Comparison of ENCODE assay signal across 22 mouse cellular contexts in the genomic region with DNA sequence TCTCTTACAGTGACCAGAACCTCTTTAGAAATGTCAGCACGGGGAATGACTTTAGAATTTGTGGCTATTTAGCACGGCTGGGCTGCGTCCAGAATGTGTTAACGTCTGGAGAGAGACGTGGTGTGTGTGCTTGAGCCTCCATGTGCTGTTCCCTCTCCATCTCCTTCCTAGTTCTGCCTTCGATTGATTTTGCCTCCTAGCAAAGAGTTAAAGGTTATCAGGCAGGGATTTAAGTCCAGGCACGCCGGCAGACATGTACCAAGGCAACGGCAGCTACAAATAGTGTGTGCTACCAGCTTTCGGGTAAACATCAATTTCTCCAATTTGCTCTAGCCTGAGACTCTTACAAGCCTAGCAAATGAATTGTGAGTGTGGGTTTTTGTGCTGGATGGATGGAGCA.
A peak's percentile ranks its signal among the peaks of the same experiment; 100 is the strongest.
DNase-seq lines count a peak whose midpoint lies in the region; ATAC-seq and TF ChIP-seq lines count a peak whose summit lies in the region.
"Had no signal": no experiment of that assay in that cellular context is flagged by ENCODE, and none has a peak within 500 bp of the region (broad histone marks: within the 10 kb centered on the region; RNA-seq: fewer than 3 reads in every experiment).

No protein-coding gene starts in this region.

- DNase-seq in heart, embryonic 10.5 days (ENCODE audit: low spot score): no peak
- no peak for DNase-seq in heart, adult 9 months (ENCODE audit: low spot score in 2 of 2)
- no peak for DNase-seq in heart, postnatal 0 days (ENCODE audit: low spot score)
- DNase-seq in heart, adult 18-20 months: no peak
- peak; percentile 13 for DNase-seq in lung, embryonic 14.5 days
- no peak for DNase-seq in lung, postnatal 4 days
- DNase-seq in stomach, postnatal 0 days (ENCODE audit: low spot score): peak; percentile 15
- DNase-seq: adrenal gland, postnatal 14 days; cerebellum, adult 11 months; cerebellum, postnatal 10 days; kidney, adult 8-10 months; kidney, postnatal 36 days; layer of hippocampus, adult 9-11 months; left cerebral cortex, postnatal 4 days; lung, adult 18-20 months; right cerebral cortex, postnatal 14 days; thymus, adult 2 months had no signal

- peak overlapping the region; percentile 15; the same call in 1 of the 2 replicates for H3K4me2 ChIP-seq in heart, postnatal 0 days (ENCODE audit: low read depth, low read length)
- H3K4me2 ChIP-seq in lung, embryonic 14.5 days: no peak overlapping the region
- no peak overlapping the region for H3K4me2 ChIP-seq in stomach, postnatal 0 days (replicated peaks; ENCODE audit: low read depth)
- H3K4me2 ChIP-seq: liver, embryonic 11.5 days had no signal

- 0 out of 2 replicates have a peak overlapping the region, but pooled peaks have one; percentile 19 for H3K4me3 ChIP-seq in heart, embryonic 10.5 days
- no peak overlapping the region for H3K4me3 ChIP-seq in heart, postnatal 0 days (ENCODE audit: low read depth, low read length)
- no peak overlapping the region for H3K4me3 ChIP-seq in lung, embryonic 14.5 days (ENCODE audit: low read depth, low read length)
- H3K4me3 ChIP-seq in stomach, postnatal 0 days (ENCODE audit: low read depth, low read length): no peak overlapping the region
- H3K4me3 ChIP-seq: forebrain, embryonic 10.5 days; left cerebral cortex, adult 2 months had no signal

- H3K4me1 ChIP-seq in heart, embryonic 10.5 days: peaks cover 10% of the 10 kb centered on the region; the same call in 1 of the 2 replicates
- H3K4me1 ChIP-seq in heart, postnatal 0 days (ENCODE audit: control insufficient read depth, insufficient read depth): peaks cover 9% of the 10 kb centered on the region; the same call in 1 of the 2 replicates
- no peaks in the 10 kb centered on the region for H3K4me1 ChIP-seq in lung, embryonic 14.5 days (ENCODE audit: insufficient read depth)
- H3K4me1 ChIP-seq in stomach, postnatal 0 days (replicated peaks; ENCODE audit: control insufficient read depth, insufficient read depth): no peaks in the 10 kb centered on the region

- no peak for TF ChIP-seq CTCF in heart, postnatal 0 days (IDR thresholded peaks at IDR 0.05; ENCODE audit: low read depth)
- no peak for TF ChIP-seq CTCF in lung, embryonic 14.5 days (IDR thresholded peaks at IDR 0.05; ENCODE audit: low read depth)
- no peak for TF ChIP-seq CTCF in stomach, postnatal 0 days (IDR thresholded peaks at IDR 0.05; ENCODE audit: low read depth)

- no peak for TF ChIP-seq EP300 in heart, postnatal 0 days (IDR thresholded peaks at IDR 0.05; ENCODE audit: low read depth)
- TF ChIP-seq EP300 in stomach, postnatal 0 days (optimal IDR thresholded peaks at IDR 0.05): no peak

- no peak overlapping the region for H3K9ac ChIP-seq in heart, postnatal 0 days (replicated peaks; ENCODE audit: low read depth, low read length)
- no peak overlapping the region for H3K9ac ChIP-seq in lung, embryonic 14.5 days
- H3K9ac ChIP-seq in stomach, postnatal 0 days (ENCODE audit: low read length): no peak overlapping the region

- WGBS in heart, embryonic 10.5 days: 22% methylated on average over 10 of the region's 10 CpGs
- WGBS in heart, postnatal 0 days: 19% methylated on average over 10 of the region's 10 CpGs
- 28% methylated on average over 10 of the region's 10 CpGs for WGBS in lung, embryonic 14.5 days
- WGBS in stomach, postnatal 0 days: 19% methylated on average over 10 of the region's 10 CpGs

- H3K9me3 ChIP-seq in heart, embryonic 10.5 days: no peaks in the 10 kb centered on the region
- no peaks in the 10 kb centered on the region for H3K9me3 ChIP-seq in heart, postnatal 0 days (replicated peaks; ENCODE audit: control insufficient read depth, low read length)
- H3K9me3 ChIP-seq in lung, embryonic 14.5 days (ENCODE audit: low read depth, low read length): no peaks in the 10 kb centered on the region
- H3K9me3 ChIP-seq in stomach, postnatal 0 days (ENCODE audit: control insufficient read depth, low read length): no peaks in the 10 kb centered on the region
- H3K9me3 ChIP-seq: forebrain, embryonic 10.5 days had no signal

- no peaks in the 10 kb centered on the region for H3K36me3 ChIP-seq in heart, embryonic 10.5 days
- H3K36me3 ChIP-seq in heart, postnatal 0 days (replicated peaks; ENCODE audit: control insufficient read depth, insufficient read depth, low read length): no peaks in the 10 kb centered on the region
- H3K36me3 ChIP-seq in lung, embryonic 14.5 days (ENCODE audit: insufficient read depth): no peaks in the 10 kb centered on the region
- no peaks in the 10 kb centered on the region for H3K36me3 ChIP-seq in stomach, postnatal 0 days (ENCODE audit: control insufficient read depth, insufficient read depth, low read length)
- H3K36me3 ChIP-seq: forebrain, embryonic 10.5 days had no signal

- H3K27ac ChIP-seq in heart, embryonic 10.5 days: no peak overlapping the region; the same call in 1 of the 2 replicates
- H3K27ac ChIP-seq in heart, postnatal 0 days (ENCODE audit: low read depth): no peak overlapping the region
- H3K27ac ChIP-seq in lung, embryonic 14.5 days (ENCODE audit: low read depth): no peak overlapping the region
- H3K27ac ChIP-seq in stomach, postnatal 0 days (replicated peaks): no peak overlapping the region
- H3K27ac ChIP-seq: forebrain, embryonic 10.5 days; left cerebral cortex, adult 2 months had no signal

- no peaks in the 10 kb centered on the region for H3K27me3 ChIP-seq in heart, embryonic 10.5 days (ENCODE audit: insufficient read depth, poor library complexity, severe bottlenecking)
- no peaks in the 10 kb centered on the region for H3K27me3 ChIP-seq in heart, postnatal 0 days (ENCODE audit: control insufficient read depth, insufficient read depth, low read length)
- no peaks in the 10 kb centered on the region for H3K27me3 ChIP-seq in lung, embryonic 14.5 days (ENCODE audit: insufficient read depth, low read length)
- no peaks in the 10 kb centered on the region for H3K27me3 ChIP-seq in stomach, postnatal 0 days (ENCODE audit: control insufficient read depth, insufficient read depth, low read length)
- H3K27me3 ChIP-seq: CH12.LX had no signal

- ATAC-seq in heart, postnatal 0 days (ENCODE audit: insufficient read depth, low read depth): no peak
- no peak for ATAC-seq in lung, embryonic 14.5 days (ENCODE audit: insufficient read depth)
- ATAC-seq in stomach, postnatal 0 days (ENCODE audit: low FRiP score, low TSS enrichment): no peak
- ATAC-seq: hindbrain, embryonic 16.5 days had no signal

Comparison
In these comparisons a context has a peak if more than half of its experiments do, and no peak if none do; other contexts are left out.
1. DNase-seq: peak in lung, embryonic 14.5 days (single experiment) and stomach, postnatal 0 days (single experiment); none in heart, embryonic 10.5 days (single experiment), heart, adult 9 months (0 of 2), heart, postnatal 0 days (single experiment), heart, adult 18-20 months (0 of 2) and lung, postnatal 4 days (0 of 2).